Mouse (Mus musculus) CH12.LX (cell line): ENCODE results near the gene Il6ra. TPM values are rescaled to one million over a fixed set of nuclear protein-coding genes. Genes with fewer than 3 reads are reported as not detected.

Experiments used
- DNase-seq: peaks from one replicate; pipeline ENCODE4 v3.0.0-alpha.2; 2013; ENCODE audit errors: extremely low read depth
- H3K27ac ChIP-seq: 2 replicates; pipeline ENCODE4 v1.5.1; 2012; ENCODE audit warnings: low read depth, mild to moderate bottlenecking, control low read depth, moderate library complexity; ENCODE audit not compliant: insufficient read depth
- H3K27me3 ChIP-seq: replicated peaks from 2 replicates; pipeline ENCODE3; 2012; ENCODE audit warnings: inconsistent platforms
- H3K36me3 ChIP-seq, 2 experiments: replicated peaks in 1 of 2; 2 replicates each; pipeline versions ENCODE3 to v1.6.1; 2012; ENCODE audit warnings: inconsistent platforms in 1 of 2, low read length in 1 of 2, mild to moderate bottlenecking in 1 of 2, mixed read lengths in 1 of 2, moderate library complexity in 1 of 2; ENCODE audit not compliant: control insufficient read depth in 1 of 2, insufficient read depth in 1 of 2
- H3K4me1 ChIP-seq, 2 experiments: 2 replicates each; pipeline ENCODE4 v1.6.1; 2012; ENCODE audit warnings: inconsistent platforms in 1 of 2, moderate library complexity in 1 of 2; ENCODE audit not compliant: insufficient read depth in 2 of 2, control insufficient read depth in 1 of 2
- H3K4me2 ChIP-seq: 2 replicates; pipeline ENCODE4 v1.6.1; 2012; ENCODE audit warnings: low read depth, mild to moderate bottlenecking, control low read depth; ENCODE audit not compliant: poor library complexity, insufficient read depth, severe bottlenecking
- H3K4me3 ChIP-seq, 3 experiments: fragments of 150-350 bp in 1 of 3; sonication (generic) in 1 of 3; replicated peaks in 1 of 3; 2 replicates each; pipeline versions ENCODE3 to v1.5.1; 2011 to 2012; ENCODE audit warnings: low read depth in 2 of 3, low read length in 2 of 3, mild to moderate bottlenecking in 2 of 3, moderate library complexity in 2 of 3, control low read depth in 1 of 3, improper control_type of control experiment in 1 of 3, inconsistent platforms in 1 of 3, mixed read lengths in 1 of 3; ENCODE audit not compliant: poor library complexity in 1 of 3
- H3K79me2 ChIP-seq: replicated peaks from 2 replicates; pipeline ENCODE4 v1.6.1; 2012; ENCODE audit warnings: mild to moderate bottlenecking, moderate library complexity; ENCODE audit not compliant: control insufficient read depth, poor library complexity, insufficient read depth, severe bottlenecking; ENCODE audit errors: extremely low read depth
- H3K9ac ChIP-seq: 2 replicates; pipeline ENCODE4 v1.6.1; 2012; ENCODE audit warnings: low read depth, mild to moderate bottlenecking, control low read depth, moderate library complexity; ENCODE audit not compliant: insufficient read depth
- H3K9me3 ChIP-seq: replicated peaks from 2 replicates; pipeline ENCODE3; 2012; ENCODE audit warnings: low read length, inconsistent platforms, mixed read lengths
- BHLHE40 ChIP-seq: IDR thresholded peaks from 2 replicates; pipeline ENCODE4 v1.6.1; 2011; ENCODE audit warnings: mild to moderate bottlenecking, low read depth, low read length, improper control_type of control experiment
- CHD1 ChIP-seq: IDR thresholded peaks from 2 replicates; pipeline ENCODE4 v1.6.1; 2012; ENCODE audit warnings: low read depth, low read length, improper control_type of control experiment, inconsistent platforms
- CHD2 ChIP-seq: IDR thresholded peaks from 2 replicates; pipeline ENCODE4 v1.6.1; 2011; ENCODE audit warnings: low read length, improper control_type of control experiment
- CTCF ChIP-seq, 2 experiments: IDR thresholded peaks in 1 of 2; conservative IDR thresholded peaks in 1 of 2; 2 replicates each; pipeline ENCODE4 v1.5.1; 2011 to 2012; ENCODE audit warnings: low read depth in 2 of 2, low read length in 2 of 2, improper control_type of control experiment in 1 of 2, inconsistent platforms in 1 of 2, mild to moderate bottlenecking in 1 of 2, moderate library complexity in 1 of 2
- E2F4 ChIP-seq: IDR thresholded peaks from 2 replicates; pipeline ENCODE4 v1.6.1; 2011; ENCODE audit warnings: low read depth, low read length, improper control_type of control experiment; ENCODE audit not compliant: insufficient replicate concordance
- EP300 ChIP-seq: IDR thresholded peaks from 2 replicates; pipeline ENCODE4 v1.6.1; 2011; ENCODE audit warnings: low read length, improper control_type of control experiment
- GABPA ChIP-seq: IDR thresholded peaks from 2 replicates; pipeline ENCODE4 v1.6.1; 2012; ENCODE audit warnings: low read depth, low read length, improper control_type of control experiment, inconsistent platforms; ENCODE audit not compliant: insufficient replicate concordance
- HCFC1 ChIP-seq: IDR thresholded peaks from 2 replicates; pipeline ENCODE4 v1.6.1; 2012; ENCODE audit warnings: low read depth, mild to moderate bottlenecking, inconsistent platforms, low read length, improper control_type of control experiment
- KAT2A ChIP-seq: IDR thresholded peaks from 2 replicates; pipeline ENCODE4 v1.6.1; 2012; ENCODE audit warnings: low read length, improper control_type of control experiment, inconsistent platforms; ENCODE audit not compliant: insufficient replicate concordance
- MAZ ChIP-seq: IDR thresholded peaks from 2 replicates; pipeline ENCODE4 v1.6.1; 2012; ENCODE audit warnings: low read depth, mild to moderate bottlenecking, inconsistent platforms, low read length, improper control_type of control experiment, moderate library complexity
- PAX5 ChIP-seq: IDR thresholded peaks from 2 replicates; pipeline ENCODE4 v1.6.1; 2012; ENCODE audit warnings: low read length, inconsistent platforms, mixed read lengths
- RAD21 ChIP-seq: IDR thresholded peaks from 2 replicates; pipeline ENCODE4 v1.6.1; 2011; ENCODE audit warnings: low read depth, mild to moderate bottlenecking, low read length, improper control_type of control experiment, moderate library complexity
- SIN3A ChIP-seq: IDR thresholded peaks from 2 replicates; pipeline ENCODE4 v1.6.1; 2012; ENCODE audit warnings: low read length, improper control_type of control experiment, inconsistent platforms
- SMC3 ChIP-seq: IDR thresholded peaks from 2 replicates; pipeline ENCODE4 v1.6.1; 2011; ENCODE audit warnings: low read depth, low read length, improper control_type of control experiment
- USF1 ChIP-seq: IDR thresholded peaks from 2 replicates; pipeline ENCODE4 v1.6.1; 2014; ENCODE audit warnings: low read depth, mild to moderate bottlenecking, inconsistent platforms, low read length, improper control_type of control experiment
- ZKSCAN1 ChIP-seq: IDR thresholded peaks from 2 replicates; pipeline ENCODE4 v1.6.1; 2012; ENCODE audit warnings: low read depth, inconsistent platforms, low read length, improper control_type of control experiment, borderline replicate concordance
- dilution Hi-C: fragments of 300-500 bp; cut with MboI; formaldehyde crosslinking; loops from 2 replicates; pipeline ENCODE4 v1.14.3; 2020; ENCODE audit warnings: low sequenced_read_pairs; ENCODE audit not compliant: extremely low pct_unique_long_range_greater_than_20kb, extremely low pct_ligation_motif_present
- in situ Hi-C: fragments of 300-500 bp; cut with MboI; formaldehyde crosslinking; loops from 3 replicates; pipeline ENCODE4 v1.14.3; 2019; ENCODE audit warnings: low sequenced_read_pairs, low pct_ligation_motif_present, low pct_unique_long_range_greater_than_20kb, mixed read lengths
- polyA plus RNA-seq: library from polyadenylated mRNA; unstranded; fragments of >175 nt; gene quantifications from 2 replicates; pipeline ENCODE4 v1.2.1, GENCODE M21; 2012; ENCODE audit warnings: low read depth; ENCODE audit not compliant: insufficient read length
- total RNA-seq, 2 experiments: library from RNA; depleted of rRNA; stranded (reverse); fragments of 300-350 nt in 1 of 2; fragments of >200 nt in 1 of 2; gene quantifications; 2 replicates each; pipeline ENCODE4 v1.2.3; 2012 to 2014

The Il6ra gene
- total and polyA plus RNA-seq, 3 experiments, result 1.4 to 4.8 (median 1.6) TPM

GRCm38 (mm10) chr3:89926440-89926839 lies 13.4 kb upstream of the Il6ra start:
- no peak for DNase-seq
- H3K36me3 ChIP-seq, result no peaks in the 10 kb centered on the region
- dilution Hi-C loops, result no loop called here
- peak; percentile 16 to 61; a peak in 2 of 4 replicates for TF ChIP-seq CTCF (conservative IDR thresholded peaks at IDR 0.05 in 1 of 2, IDR thresholded peaks at IDR 0.05 in 1 of 2; ENCODE audit: low read depth in 2 of 2, low read length in 2 of 2)
- TF ChIP-seq E2F4, result no peak
- no peak for TF ChIP-seq USF1
- TF ChIP-seq SMC3, result peak; percentile 56
- TF ChIP-seq EP300, result no peak
- TF ChIP-seq GABPA, result no peak
- TF ChIP-seq KAT2A, result no peak
- TF ChIP-seq HCFC1, result no peak
- TF ChIP-seq RAD21, result peak; percentile 57
- no peak for TF ChIP-seq CHD1
- TF ChIP-seq CHD2, result no peak
- no peak for TF ChIP-seq PAX5
- no peak for TF ChIP-seq BHLHE40
- no peak for TF ChIP-seq MAZ
- no peak for TF ChIP-seq SIN3A
- TF ChIP-seq, all 38 proteins: peak for 3
- peaks cover 0 to 3% of the 10 kb centered on the region in 2 experiments; a peak in 1 of 4 replicates for H3K4me1 ChIP-seq
- no peak overlapping the region for H3K27ac ChIP-seq
- no peaks in the 10 kb centered on the region for H3K27me3 ChIP-seq
- in situ Hi-C loops, result no loop called here
- H3K4me2 ChIP-seq, result no peak overlapping the region
- H3K4me3 ChIP-seq, result no peak overlapping the region
- no peak overlapping the region for H3K9ac ChIP-seq
- peaks cover 6% of the 10 kb centered on the region for H3K9me3 ChIP-seq
- no peaks in the 10 kb centered on the region for H3K79me2 ChIP-seq

- Histone ChIP-seq H3K4me3 (no peak overlapping the region), H3K27me3 (peaks cover 3% of the 10 kb centered on the region), H3K9me3 (peaks cover 1% of the 10 kb centered on the region), H3K4me1 (peaks cover 4 to 7% of the 10 kb centered on the region in 2 experiments; a peak in 2 of 4 replicates), H3K36me3 (no peaks in the 10 kb centered on the region), H3K27ac (no peak overlapping the region), H3K79me2 (no peaks in the 10 kb centered on the region), H3K4me2 (no peak overlapping the region)
- dilution Hi-C loops, result no loop called here
- no peak for DNase-seq
- in situ Hi-C loops, result no loop called here
- no peak for TF ChIP-seq ZKSCAN1
- TF ChIP-seq E2F4, result no peak
- TF ChIP-seq, all 38 proteins: peak for 0
- H3K9ac ChIP-seq, result no peak overlapping the region
Measured at GRCm38 (mm10) chr3:89920711-89921110, 7.7 kb upstream of the Il6ra start.
